In genomic region chr2:17855566-17856264, GRCm38 (mm10) we compare ENCODE assay signal across 16 mouse cellular contexts.
"Had no signal": no experiment of that assay in that cellular context is flagged by ENCODE, and none has a peak within 500 bp of the region (broad histone marks: within the 10 kb centered on the region; RNA-seq: fewer than 3 reads in every experiment).

No protein-coding gene starts in this region.

- H3K4me2 ChIP-seq: kidney, embryonic 15.5 days; limb, embryonic 12.5 days; liver, embryonic 13.5 days; midbrain, embryonic 11.5 days; midbrain, embryonic 15.5 days; neural tube, embryonic 12.5 days; stomach, embryonic 15.5 days had no signal

- H3K9ac ChIP-seq: kidney, embryonic 15.5 days; limb, embryonic 12.5 days; liver, embryonic 13.5 days; liver, postnatal 0 days; midbrain, embryonic 15.5 days; neural tube, embryonic 12.5 days; stomach, embryonic 15.5 days had no signal

- H3K36me3 ChIP-seq: kidney, embryonic 15.5 days; limb, embryonic 12.5 days; liver, embryonic 13.5 days; midbrain, embryonic 15.5 days; neural tube, embryonic 12.5 days; stomach, embryonic 15.5 days had no signal

- H3K4me3 ChIP-seq: kidney, embryonic 15.5 days; limb, embryonic 12.5 days; liver, embryonic 13.5 days; megakaryocyte, embryonic 14.5 days; midbrain, embryonic 15.5 days; neural tube, embryonic 12.5 days; stomach, embryonic 15.5 days had no signal

- H3K9me3 ChIP-seq: kidney, embryonic 15.5 days; limb, embryonic 12.5 days; liver, embryonic 13.5 days; megakaryocyte, embryonic 14.5 days; midbrain, embryonic 15.5 days; neural tube, embryonic 12.5 days; stomach, embryonic 15.5 days had no signal

- H3K27me3 ChIP-seq: kidney, embryonic 15.5 days; liver, embryonic 13.5 days; midbrain, embryonic 15.5 days; neural tube, embryonic 12.5 days; stomach, embryonic 15.5 days had no signal

- H3K27ac ChIP-seq: kidney, embryonic 15.5 days; limb, embryonic 12.5 days; liver, embryonic 13.5 days; macrophage; midbrain, embryonic 15.5 days; neural tube, embryonic 12.5 days; stomach, embryonic 15.5 days had no signal

- ATAC-seq: inflammation-experienced regulatory T-cells, adult 6 months; liver, postnatal 0 days; midbrain, embryonic 15.5 days had no signal

- H3K4me1 ChIP-seq: liver, embryonic 13.5 days; megakaryocyte, embryonic 14.5 days; stomach, embryonic 15.5 days had no signal

- DNase-seq: kidney, adult 18-20 months; kidney, postnatal 14 days; liver; liver, embryonic 13.5 days; liver, postnatal 0 days; thymus, adult 2 months; thymus, postnatal 25 days had no signal
